Mouse (Mus musculus) neural tube, embryonic 11.5 days (tissue): ENCODE data around the gene Maml3. TPM values are rescaled to one million over a fixed set of nuclear protein-coding genes. Genes with fewer than 3 reads are reported as not detected.

Experiments
- ATAC-seq: fragments of 200-750 bp; cut with Nextera tagmentation; 2 replicates; pipeline ENCODE4 v1.8.0; 2017; ENCODE audit warnings: moderate number of reproducible peaks, mild to moderate bottlenecking, moderate TSS enrichment, moderate library complexity; ENCODE audit not compliant: insufficient read depth, low FRiP score, low TSS enrichment
- DNase-seq: peaks from one replicate; pipeline ENCODE4 v3.0.0-alpha.2; 2015; ENCODE audit warnings: low spot score
- H3K27ac ChIP-seq: fragments of 300-500 bp; sonication (generic); 2 replicates; pipeline ENCODE4 v1.5.1; 2014; ENCODE audit warnings: low read depth, mild to moderate bottlenecking, low read length
- H3K27me3 ChIP-seq: fragments of 300-500 bp; sonication (generic); 2 replicates; pipeline ENCODE4 v1.6.1; 2014; ENCODE audit warnings: mild to moderate bottlenecking, low read length, mixed read lengths; ENCODE audit not compliant: control insufficient read depth, insufficient read depth
- H3K36me3 ChIP-seq: fragments of 300-500 bp; sonication (generic); 2 replicates; pipeline ENCODE4 v1.6.1; 2014; ENCODE audit warnings: mild to moderate bottlenecking, low read length, moderate library complexity, mixed read lengths; ENCODE audit not compliant: control insufficient read depth, insufficient read depth
- H3K4me1 ChIP-seq: fragments of 300-500 bp; sonication (generic); 2 replicates; pipeline ENCODE4 v1.6.1; 2014; ENCODE audit warnings: low read length, mixed read lengths; ENCODE audit not compliant: control insufficient read depth, insufficient read depth
- H3K4me2 ChIP-seq: fragments of 300-500 bp; sonication (generic); 2 replicates; pipeline ENCODE4 v1.6.1; 2014; ENCODE audit warnings: low read depth, mild to moderate bottlenecking, moderate library complexity
- H3K4me3 ChIP-seq: fragments of 300-500 bp; sonication (generic); 2 replicates; pipeline ENCODE4 v1.5.1; 2014; ENCODE audit warnings: low read depth, low read length
- H3K9ac ChIP-seq: fragments of 300-500 bp; sonication (generic); 2 replicates; pipeline ENCODE4 v1.6.1; 2014; ENCODE audit warnings: mild to moderate bottlenecking, low read length
- H3K9me3 ChIP-seq: fragments of 300-500 bp; sonication (generic); 2 replicates; pipeline ENCODE4 v1.6.1; 2016; ENCODE audit warnings: low read length; ENCODE audit not compliant: control insufficient read depth
- WGBS: fragments of 180-500 bp; shearing (Covaris S2); extraction: QIAGEN DNeasy Blood & Tissue Kit; methylation state at CpG from one replicate; pipeline ENCODE4 v1.1.7; 2014; 5-methylcytosine and 5-hydroxymethylcytosine counted together
- polyA plus RNA-seq: library from polyadenylated mRNA; unstranded; fragments of >200 nt; fragmentation: Nextera tagmentation; extraction: Ambion mirVana; gene quantifications from 2 replicates; pipeline ENCODE4 v1.2.1, GENCODE M21; 2014

Maml3 gene
- polyA plus RNA-seq, 1 experiment from 2014 or later, result 8.1 TPM

DNA sequence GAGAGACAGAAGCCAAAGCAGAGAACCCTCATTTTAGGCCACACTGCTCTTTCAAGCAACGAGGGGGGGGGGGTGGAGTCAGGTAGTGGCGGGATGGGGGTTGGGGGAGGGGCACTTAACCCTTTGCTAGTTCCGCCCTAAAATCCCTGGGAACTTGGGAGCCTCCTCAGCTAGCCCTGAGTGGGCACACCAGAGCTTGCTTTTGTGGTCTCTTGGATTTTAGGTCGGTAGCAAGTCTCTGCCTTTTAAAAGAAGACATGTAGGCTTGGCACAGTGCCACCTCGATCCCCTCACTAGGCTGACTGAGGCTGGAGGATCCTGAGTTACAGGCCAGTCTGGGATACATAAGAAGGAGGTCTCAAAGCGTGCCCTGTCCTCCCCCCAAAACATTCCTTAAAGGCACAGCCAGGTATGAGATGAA is 59.6 kb downstream of the Maml3 start:
- Histone ChIP-seq H3K4me2 (peak overlapping the region; percentile 50), H3K9ac (peak overlapping the region; percentile 26; the same call in 1 of the 2 replicates), H3K27me3 (no peaks in the 10 kb centered on the region), H3K36me3 (no peaks in the 10 kb centered on the region), H3K4me3 (no peak overlapping the region), H3K27ac (peak overlapping the region; percentile 85), H3K9me3 (no peaks in the 10 kb centered on the region), H3K4me1 (peaks cover 30% of the 10 kb centered on the region)
- ATAC-seq, result no peak
- peak; percentile 50 for DNase-seq
- WGBS, result 8% methylated on average over 6 of the region's 6 CpGs

DNA sequence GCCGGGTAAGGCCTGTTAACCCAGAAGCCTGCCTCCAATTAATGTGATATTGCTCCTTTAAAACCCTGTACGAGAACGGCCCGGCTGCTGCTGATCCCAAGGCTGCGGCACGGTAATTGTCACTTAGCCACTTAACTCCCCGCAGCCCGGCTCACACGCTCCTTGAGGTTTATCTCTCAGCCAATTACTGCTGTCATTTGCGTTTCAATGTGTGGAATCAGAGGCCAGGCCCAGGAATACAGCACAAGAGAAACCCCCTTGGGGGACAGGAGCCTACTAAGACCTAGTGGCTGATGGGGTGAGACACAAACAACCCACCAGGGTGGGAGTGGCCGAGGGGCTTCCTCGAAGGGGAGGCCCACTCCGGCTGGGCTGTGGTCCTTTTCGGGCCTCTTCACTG is 60.2 kb downstream of the Maml3 start:
- WGBS, result 2% methylated on average over 14 of the region's 14 CpGs
- H3K9me3 ChIP-seq, result no peaks in the 10 kb centered on the region
- peak overlapping the region; percentile 39; the same call in 1 of the 2 replicates for H3K9ac ChIP-seq
- no peak overlapping the region for H3K4me3 ChIP-seq
- ATAC-seq, result 0 out of 2 replicates have a peak, but pooled peaks have one; percentile 25
- H3K36me3 ChIP-seq, result no peaks in the 10 kb centered on the region
- peak; percentile 54 for DNase-seq
- H3K27ac ChIP-seq, result peak overlapping the region; percentile 85
- H3K4me1 ChIP-seq, result peaks cover 30% of the 10 kb centered on the region
- H3K27me3 ChIP-seq, result no peaks in the 10 kb centered on the region
- H3K4me2 ChIP-seq, result peak overlapping the region; percentile 50

DNA sequence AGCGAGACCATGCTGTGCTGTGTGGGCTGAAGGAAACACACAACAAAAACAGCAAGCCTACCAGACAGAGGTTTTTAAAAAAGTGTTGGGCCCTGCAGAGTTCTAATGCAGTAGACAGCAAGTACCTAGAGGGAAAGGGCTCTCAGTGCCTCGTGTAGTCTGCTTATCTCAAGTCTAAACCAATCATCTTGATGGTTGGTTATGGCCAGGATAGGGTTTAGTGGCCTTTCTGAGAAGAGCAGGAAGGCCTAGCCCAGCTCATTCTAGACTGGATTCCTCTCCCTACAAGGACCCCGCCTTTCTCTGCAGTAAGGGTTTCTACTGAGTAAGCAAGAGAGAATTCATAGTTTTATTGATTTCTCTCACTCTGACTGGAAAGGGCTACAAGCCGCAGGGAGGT is 61.0 kb downstream of the Maml3 start:
- H3K9ac ChIP-seq, result no peak overlapping the region
- H3K4me3 ChIP-seq, result no peak overlapping the region
- no peak overlapping the region for H3K27ac ChIP-seq
- ATAC-seq (no peak), DNase-seq (no peak)
- H3K4me1 ChIP-seq, result peaks cover 30% of the 10 kb centered on the region
- 52% methylated on average over 4 of the region's 4 CpGs for WGBS
- no peaks in the 10 kb centered on the region for H3K9me3 ChIP-seq
- no peaks in the 10 kb centered on the region for H3K36me3 ChIP-seq
- no peaks in the 10 kb centered on the region for H3K27me3 ChIP-seq
- H3K4me2 ChIP-seq, result no peak overlapping the region

DNA sequence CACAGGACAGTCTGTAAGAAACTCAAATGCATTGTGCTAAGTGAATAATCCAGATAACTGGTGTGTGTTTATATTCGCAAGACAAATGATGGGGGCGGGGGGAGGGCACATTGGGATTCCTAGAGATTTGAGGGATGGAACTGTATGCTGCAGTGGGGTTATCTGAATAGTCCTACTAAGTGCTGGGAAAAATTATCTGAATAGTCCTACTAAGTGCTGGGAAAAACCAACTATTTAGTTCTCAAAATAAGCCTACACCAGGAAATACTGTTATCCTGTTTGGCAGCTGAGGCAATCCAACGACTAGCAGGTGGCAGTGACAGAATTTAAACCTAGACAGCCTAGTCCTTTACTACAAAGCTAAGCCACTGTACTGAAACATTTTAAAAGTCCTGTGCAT is 62.2 kb downstream of the Maml3 start:
- Histone ChIP-seq H3K27me3 (no peaks in the 10 kb centered on the region), H3K36me3 (no peaks in the 10 kb centered on the region), H3K27ac (no peak overlapping the region), H3K4me3 (no peak overlapping the region), H3K9me3 (no peaks in the 10 kb centered on the region), H3K4me1 (peaks cover 30% of the 10 kb centered on the region), H3K9ac (no peak overlapping the region), H3K4me2 (no peak overlapping the region)
- WGBS, result 87% methylated on average over 3 of the region's 3 CpGs
- ATAC-seq (no peak), DNase-seq (no peak)

DNA sequence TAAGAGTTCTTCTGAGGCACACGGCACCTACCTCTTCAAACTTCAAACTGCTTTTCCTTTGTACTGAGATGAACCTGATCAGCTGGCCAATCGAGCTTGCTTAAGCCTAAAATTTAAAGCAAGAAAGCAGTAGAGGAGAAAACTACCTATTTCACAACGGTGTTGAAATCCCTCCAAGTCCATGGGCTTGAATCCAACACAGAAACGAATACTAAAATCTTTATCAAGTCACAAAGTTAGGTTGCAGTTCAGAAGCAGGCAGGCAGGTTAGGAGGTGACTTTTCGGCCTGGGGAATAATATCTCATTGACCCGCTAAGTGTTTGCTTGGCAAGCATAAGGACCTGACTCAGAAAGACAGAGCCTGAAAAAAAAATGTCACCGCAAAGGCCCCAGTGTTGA is 64.9 kb downstream of the Maml3 start:
- H3K9ac ChIP-seq, result no peak overlapping the region
- H3K4me1 ChIP-seq, result peaks cover 10% of the 10 kb centered on the region
- H3K4me2 ChIP-seq, result no peak overlapping the region
- no peak for DNase-seq
- H3K36me3 ChIP-seq, result no peaks in the 10 kb centered on the region
- H3K9me3 ChIP-seq, result no peaks in the 10 kb centered on the region
- no peak overlapping the region for H3K27ac ChIP-seq
- no peak for ATAC-seq
- WGBS, result 93% methylated on average over 7 of the region's 7 CpGs
- H3K4me3 ChIP-seq, result no peak overlapping the region
- no peaks in the 10 kb centered on the region for H3K27me3 ChIP-seq

DNA sequence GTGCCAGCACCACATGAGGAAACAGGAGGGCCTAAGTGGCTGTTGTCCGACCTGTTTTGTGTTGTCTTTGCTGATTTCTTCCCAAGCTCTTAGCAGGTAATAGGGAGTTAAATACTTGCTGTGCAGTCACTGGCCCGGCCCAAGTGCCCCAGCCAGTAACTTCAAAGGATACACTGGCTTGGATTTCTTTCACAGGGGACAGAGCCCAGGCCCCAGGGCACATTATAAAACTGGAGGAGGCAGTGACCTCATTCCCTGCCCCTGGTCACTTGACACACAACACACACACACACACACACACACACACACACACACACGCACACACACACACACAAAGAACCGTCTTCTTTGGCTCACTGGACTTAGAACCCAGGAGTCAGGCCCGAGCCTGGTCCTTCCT is 67.6 kb downstream of the Maml3 start:
- Histone ChIP-seq H3K9me3 (no peaks in the 10 kb centered on the region), H3K9ac (no peak overlapping the region), H3K4me3 (no peak overlapping the region), H3K27me3 (no peaks in the 10 kb centered on the region), H3K36me3 (no peaks in the 10 kb centered on the region), H3K27ac (no peak overlapping the region), H3K4me1 (peaks cover 18% of the 10 kb centered on the region), H3K4me2 (no peak overlapping the region)
- WGBS, result 39% methylated on average over 5 of the region's 5 CpGs
- no peak for DNase-seq
- ATAC-seq, result no peak

DNA sequence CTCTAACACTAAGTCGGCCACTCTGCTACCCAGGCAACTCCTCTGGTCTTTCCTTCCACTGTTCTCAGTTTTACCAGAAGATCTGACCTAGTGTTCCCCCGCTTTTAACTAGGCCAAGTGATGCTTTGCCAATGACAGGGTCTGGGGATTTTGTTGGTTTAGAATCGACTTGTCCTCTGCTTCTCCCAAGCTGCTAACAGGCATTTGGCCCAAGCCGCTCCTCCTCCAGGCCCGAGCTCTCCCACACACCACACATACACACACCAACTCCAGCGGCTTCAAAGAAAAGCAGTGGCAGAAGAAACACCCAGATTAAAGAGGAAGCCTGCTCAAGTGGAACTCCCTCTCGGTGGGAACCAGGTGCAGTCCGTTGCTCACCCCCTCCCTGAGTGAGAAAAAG is 69.5 kb downstream of the Maml3 start:
- no peak for DNase-seq
- Histone ChIP-seq H3K36me3 (no peaks in the 10 kb centered on the region), H3K9me3 (no peaks in the 10 kb centered on the region), H3K4me2 (no peak overlapping the region), H3K27me3 (no peaks in the 10 kb centered on the region), H3K27ac (no peak overlapping the region), H3K4me1 (peaks cover 22% of the 10 kb centered on the region), H3K9ac (no peak overlapping the region), H3K4me3 (no peak overlapping the region)
- ATAC-seq, result no peak
- 36% methylated on average over 8 of the region's 8 CpGs for WGBS

DNA sequence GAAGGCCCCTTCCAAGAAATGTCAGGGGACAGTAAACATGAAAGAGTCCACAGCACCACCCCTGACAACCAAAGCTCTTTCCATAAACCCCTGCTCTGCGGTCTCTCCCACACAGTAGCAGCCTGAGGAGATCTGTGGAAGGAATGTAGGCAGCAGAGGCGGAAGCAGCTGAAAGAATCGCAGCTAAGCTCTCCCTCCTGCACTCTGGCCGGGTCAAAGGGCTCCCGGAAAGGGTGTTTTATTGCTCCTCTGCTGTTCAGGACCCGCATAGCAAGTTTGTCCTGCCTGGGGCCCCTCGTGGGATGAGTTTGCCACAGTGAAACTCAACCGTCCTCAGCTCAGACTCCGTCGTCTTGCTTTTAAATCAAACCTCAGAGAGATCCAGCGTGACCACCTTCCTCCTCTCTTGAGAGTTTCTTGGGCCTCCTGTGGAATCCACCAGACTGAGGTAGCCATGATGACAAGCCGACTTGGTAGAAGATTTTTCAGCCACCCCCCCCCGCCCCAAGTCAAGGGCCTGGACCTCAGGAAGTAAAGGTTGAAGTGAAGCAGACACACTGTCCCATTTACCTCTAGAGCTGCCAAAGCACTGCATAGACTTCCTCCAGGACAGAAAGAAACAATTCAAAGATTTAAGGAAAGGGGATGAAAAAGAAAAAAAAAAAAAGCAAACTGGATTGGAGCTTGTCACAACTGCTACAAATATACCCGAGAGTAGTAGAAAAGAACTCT is 70.9 kb downstream of the Maml3 start:
- Histone ChIP-seq H3K4me3 (no peak overlapping the region), H3K27ac (0 out of 2 replicates have a peak overlapping the region, but pooled peaks have one; percentile 20), H3K9ac (no peak overlapping the region), H3K9me3 (no peaks in the 10 kb centered on the region), H3K36me3 (no peaks in the 10 kb centered on the region), H3K27me3 (no peaks in the 10 kb centered on the region), H3K4me1 (peaks cover 29% of the 10 kb centered on the region), H3K4me2 (peak overlapping the region; percentile 4)
- ATAC-seq, result no peak
- 11% methylated on average over 14 of the region's 14 CpGs for WGBS
- DNase-seq, result peak; percentile 25

DNA sequence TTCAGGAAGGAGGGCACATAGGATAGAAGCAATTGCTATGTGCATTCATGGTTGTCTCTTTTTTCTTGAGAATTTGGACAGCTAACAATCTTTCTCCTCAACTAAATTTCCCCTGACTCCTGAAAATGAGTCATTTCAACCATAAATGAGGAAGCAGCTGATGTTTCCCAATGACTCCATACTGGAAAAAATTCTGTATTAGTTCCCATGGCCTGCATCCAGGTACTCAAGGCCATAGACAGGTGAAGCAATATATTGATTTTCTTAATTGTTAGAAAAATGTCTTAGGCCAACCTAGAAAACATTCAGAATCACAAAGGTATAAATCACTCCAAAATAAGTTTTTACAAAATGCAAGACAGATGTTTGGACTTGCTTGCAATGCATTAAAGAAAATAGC is 73.5 kb downstream of the Maml3 start:
- Histone ChIP-seq H3K27ac (no peak overlapping the region), H3K27me3 (no peaks in the 10 kb centered on the region), H3K9ac (no peak overlapping the region), H3K36me3 (no peaks in the 10 kb centered on the region), H3K4me3 (no peak overlapping the region), H3K9me3 (no peaks in the 10 kb centered on the region), H3K4me1 (peaks cover 29% of the 10 kb centered on the region), H3K4me2 (no peak overlapping the region)
- no peak for DNase-seq
- no peak for ATAC-seq
